Mouse (Mus musculus) cerebellum, postnatal 36 days (tissue): Measurements from ENCODE around the gene Rpl35.
A peak's percentile ranks its signal among the peaks of the same experiment; 100 is the strongest.

Experiments used
- DNase-seq, 2 experiments: peaks; one replicate each; pipeline ENCODE4 v3.0.0; 2021 to 2022; ENCODE audit warnings: mixed read lengths in 2 of 2

Gene Rpl35

GRCm38 (mm10) chr2:38997386-38998374 is 7.7 kb downstream of the Rpl35 start, which contains the start of gene Wdr38:
Wdr38 (plus strand) TSS chr2:38997476.
- DNase-seq: peak; percentile 91 to 92

- DNase-seq: no peak
Measured at GRCm38 (mm10) chr2:38992452-38992851, 13.0 kb downstream of the Rpl35 start.

DNA sequence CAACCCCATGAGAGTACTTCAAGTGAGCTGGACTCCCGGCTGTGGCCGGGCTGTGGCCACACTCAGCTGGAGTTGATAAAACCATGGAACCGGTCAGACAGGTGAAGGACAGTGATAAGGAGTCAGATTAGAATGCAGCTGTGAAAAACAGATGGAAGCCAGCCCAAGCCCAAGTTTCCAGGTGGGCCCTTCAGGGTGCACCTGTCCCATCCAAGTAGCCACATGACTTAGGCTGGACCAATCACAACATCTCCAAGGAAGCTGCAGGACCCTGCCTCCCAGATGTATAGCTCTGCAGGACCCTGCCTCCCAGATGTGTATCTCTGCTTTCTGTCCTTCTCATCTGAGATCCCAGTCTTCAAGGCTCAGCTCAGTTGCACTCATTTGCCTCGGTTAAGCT is 13.4 kb downstream of the Rpl35 start:
- DNase-seq: no peak

GRCm38 (mm10) chr2:38988929-38989328 is 16.5 kb downstream of the Rpl35 start:
- DNase-seq: no peak

GRCm38 (mm10) chr2:38987803-38988510 is 17.5 kb downstream of the Rpl35 start:
- DNase-seq: no peak

DNA sequence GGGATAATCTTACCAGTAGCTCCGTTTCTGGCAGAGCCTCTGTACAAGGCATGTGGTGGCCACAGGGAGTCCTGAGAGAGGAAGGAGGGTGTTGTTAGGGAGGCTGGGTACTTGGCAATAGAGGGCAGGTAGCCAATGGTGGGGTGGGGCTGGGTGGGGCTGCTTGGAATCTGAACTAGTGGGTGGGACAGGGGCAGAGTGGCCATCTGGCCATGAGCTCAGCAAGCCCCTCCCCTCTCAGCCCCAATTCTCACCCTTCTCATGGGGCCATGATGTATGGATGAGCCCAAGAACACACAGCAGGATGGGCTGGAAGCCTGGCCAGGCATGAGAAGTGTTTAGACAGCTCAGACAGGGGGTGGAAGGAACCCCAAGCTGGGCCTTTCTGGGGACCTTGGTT is 18.1 kb downstream of the Rpl35 start:
- no peak for DNase-seq

DNA sequence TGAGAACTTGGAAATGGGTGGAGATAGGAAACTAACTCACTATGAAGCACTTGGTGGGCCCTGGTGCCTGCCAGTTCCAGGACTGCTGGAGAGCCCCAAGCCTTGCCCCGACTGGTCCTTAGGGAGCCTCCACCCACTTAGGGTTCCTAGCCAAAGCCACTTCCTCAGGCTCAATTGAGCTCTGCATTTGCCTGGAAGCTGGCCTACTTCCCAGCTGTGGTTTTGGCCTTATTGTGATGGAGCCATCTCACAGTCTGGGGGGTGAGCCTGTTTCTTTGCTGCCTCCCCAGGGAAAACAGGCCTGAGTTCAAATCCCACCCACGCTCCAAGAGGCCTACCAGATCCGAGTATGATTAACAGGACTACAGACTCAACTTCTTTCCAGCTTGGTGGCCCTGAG is 18.8 kb downstream of the Rpl35 start:
- DNase-seq: no peak

DNA sequence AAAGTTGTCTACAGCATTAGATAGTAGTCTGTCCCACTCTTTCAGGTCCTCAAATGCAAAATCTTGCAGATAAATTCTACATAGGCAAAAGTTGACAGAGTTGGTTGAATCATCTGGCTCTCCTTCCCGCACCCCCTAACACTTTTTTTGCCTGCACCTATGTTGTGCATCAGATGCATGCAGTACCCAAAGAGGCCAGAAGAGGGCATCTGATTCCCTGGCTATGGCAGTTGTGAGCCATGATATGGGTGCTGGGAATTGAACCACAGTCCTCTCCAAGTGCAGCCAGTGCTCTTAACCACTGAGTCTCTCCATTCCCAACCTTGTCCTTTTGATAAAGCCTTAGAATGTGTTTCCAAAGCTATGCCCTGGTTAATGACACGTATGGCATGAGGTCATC is 22.0 kb downstream of the Rpl35 start:
- no peak for DNase-seq

- DNase-seq: no peak
Measured at GRCm38 (mm10) chr2:38977837-38978236, 27.6 kb downstream of the Rpl35 start.

- no peak for DNase-seq
Measured at GRCm38 (mm10) chr2:38975941-38976805, 29.3 kb downstream of the Rpl35 start.

GRCm38 (mm10) chr2:38975181-38975580 is 30.2 kb downstream of the Rpl35 start:
- DNase-seq: no peak

DNA sequence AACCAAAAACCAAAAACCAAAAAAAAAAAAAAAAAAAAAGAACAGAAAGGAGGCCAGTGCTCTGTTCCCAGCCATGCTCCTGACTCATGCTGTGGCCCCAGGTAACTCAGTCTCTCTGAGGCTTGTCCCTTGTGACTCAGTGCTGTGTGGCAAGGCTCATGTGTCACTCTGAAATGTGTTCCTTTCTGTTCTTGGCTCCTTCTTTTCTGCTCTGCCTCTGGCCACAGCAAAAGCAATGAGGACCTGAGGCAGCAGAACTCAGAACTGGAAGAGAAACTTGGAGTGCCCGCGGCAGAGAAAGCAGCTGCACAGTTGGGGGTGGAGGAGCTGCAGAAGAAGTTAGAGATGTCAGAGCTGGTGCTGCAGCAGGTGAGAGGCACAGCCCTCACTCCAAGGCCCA is 31.3 kb downstream of the Rpl35 start:
- no peak for DNase-seq

- no peak for DNase-seq
Measured at GRCm38 (mm10) chr2:38973701-38974100, 31.7 kb downstream of the Rpl35 start.

GRCm38 (mm10) chr2:38973223-38973622 is 32.2 kb downstream of the Rpl35 start:
- DNase-seq: no peak

DNA sequence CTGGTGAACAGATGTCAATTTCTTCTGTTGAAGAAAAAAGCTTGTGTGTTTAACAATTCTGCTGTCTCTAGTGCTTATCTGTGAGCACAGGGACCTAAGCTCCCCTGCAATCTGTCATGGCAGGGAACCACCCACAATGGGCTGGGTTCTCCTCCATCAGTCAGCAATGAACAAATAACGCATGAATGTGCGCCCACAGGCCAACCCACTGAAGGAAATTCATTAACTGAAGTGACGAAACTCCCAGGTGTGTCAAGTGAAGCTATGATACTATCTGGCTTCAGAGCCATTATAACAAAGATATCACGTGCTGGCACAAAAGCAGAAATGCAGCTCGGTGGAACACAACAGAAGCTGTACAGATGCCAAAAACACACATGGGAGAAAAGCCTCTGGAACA is 35.4 kb downstream of the Rpl35 start:
- no peak for DNase-seq

GRCm38 (mm10) chr2:38969650-38970049 is 35.8 kb downstream of the Rpl35 start:
- no peak for DNase-seq

- no peak for DNase-seq
Measured at GRCm38 (mm10) chr2:38964198-38964597, 41.2 kb downstream of the Rpl35 start.

- no peak for DNase-seq
Measured at GRCm38 (mm10) chr2:38957671-38958223, 47.7 kb downstream of the Rpl35 start.

- no peak for DNase-seq
Measured at GRCm38 (mm10) chr2:38956062-38956461, 49.4 kb downstream of the Rpl35 start.

DNA sequence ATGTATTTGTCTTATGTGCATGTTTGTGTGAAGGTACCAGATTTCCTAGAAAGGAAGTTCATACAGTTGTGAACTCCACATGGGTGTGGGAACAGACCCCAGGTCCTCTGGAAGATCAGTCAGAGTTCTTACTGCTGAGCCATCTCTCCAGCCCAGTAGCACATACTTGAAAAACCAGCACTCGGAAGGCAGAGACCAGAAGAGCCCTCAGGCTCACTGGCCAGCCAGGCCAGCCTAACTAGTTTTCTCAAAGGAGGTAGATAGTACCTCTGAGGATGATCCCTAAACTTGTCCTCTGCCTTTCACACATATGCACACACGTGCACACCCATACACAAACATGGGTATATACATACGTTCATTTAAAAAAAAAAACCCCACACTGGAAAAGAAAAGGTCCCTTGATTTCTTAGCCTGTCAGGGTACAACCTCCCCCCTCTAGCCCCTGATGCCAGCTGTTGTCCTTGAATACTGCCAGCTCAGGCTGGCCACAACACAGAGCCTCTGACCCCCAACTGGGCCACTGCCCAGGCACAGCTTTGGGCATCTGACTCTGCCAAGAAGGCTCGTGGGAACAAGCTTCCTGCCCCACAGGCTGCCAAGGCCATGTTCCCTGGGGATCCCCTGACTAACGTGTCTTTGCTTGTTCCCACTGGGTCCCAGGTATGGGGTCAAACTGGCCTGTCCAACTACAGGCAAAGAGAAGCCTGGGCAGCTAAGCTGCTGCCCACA is 52.1 kb downstream of the Rpl35 start:
- peak; percentile 24 to 30 for DNase-seq
